Mouse (Mus musculus): ENCODE measurements around the gene Map3k5.

DNA sequence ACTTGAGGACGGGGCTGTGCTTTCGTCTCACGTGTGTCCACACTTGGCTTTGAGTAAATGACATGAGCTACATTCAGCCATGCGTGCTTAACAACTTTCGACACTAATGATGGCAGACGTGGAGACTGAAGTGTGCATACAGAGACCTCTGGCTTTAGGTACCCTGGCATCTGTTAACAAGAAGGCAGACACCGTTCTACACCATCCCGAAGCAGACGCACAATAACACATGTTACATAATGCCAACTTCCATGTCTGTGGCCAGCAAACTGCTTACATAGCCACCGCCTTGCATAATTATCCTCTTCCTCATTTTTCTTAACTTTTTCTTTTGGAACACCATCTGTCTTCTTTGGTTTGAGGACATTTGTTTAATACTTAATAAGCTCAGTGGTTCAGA, 123.8 kb downstream of the Map3k5 start:
- TF ChIP-seq POLR2A (IDR thresholded peaks at IDR 0.05; ENCODE audit: low read depth, low read length): no peak
- TF ChIP-seq CTCF (IDR thresholded peaks at IDR 0.05; ENCODE audit: extremely low read depth, insufficient read depth, insufficient read length, insufficient replicate concordance): no peak

Measured in spleen, adult 2 months (tissue).